Mouse (Mus musculus) embryonic fibroblast, embryonic 13.5 days (primary cell): Measurements from ENCODE around the gene Grap.

Source experiments
- CTCF ChIP-seq: IDR thresholded peaks from 2 replicates; pipeline ENCODE4 v1.5.1; 2011; ENCODE audit warnings: mild to moderate bottlenecking, control low read depth, low read length, moderate library complexity, borderline replicate concordance; ENCODE audit not compliant: insufficient read depth
- POLR2A ChIP-seq: IDR thresholded peaks from 2 replicates; pipeline ENCODE4 v1.6.1; 2011; ENCODE audit warnings: low read depth, mild to moderate bottlenecking, control low read depth, low read length, moderate library complexity

GRCm38 (mm10) chr11:61720636-61721035 is 67.6 kb downstream of the Grap start, which contains the start of gene Slc5a10:
- TF ChIP-seq POLR2A (no peak), CTCF (no peak)
